Mouse (Mus musculus): ENCODE measurements around the gene Atf6b.

Gene Atf6b

GRCm38 (mm10) chr17:34646906-34647787 is at the start of gene Atf6b:
Gene Atf6b, plus strand, starts transcription at chr17:34647146.
- peak; percentile 97 to 98 for DNase-seq (ENCODE audit: low spot score in 2 of 2)

- DNase-seq (ENCODE audit: low spot score in 2 of 2): no peak
These were observed 49.3 kb upstream of the Atf6b start, which contains the start of gene Ager for GRCm38 (mm10) chr17:34597566-34598095. Gene Ager, plus strand, starts transcription at chr17:34597862.

- no peak for DNase-seq (ENCODE audit: low spot score in 2 of 2)
These were observed 47.1 kb upstream of the Atf6b start for GRCm38 (mm10) chr17:34599891-34600290.

- DNase-seq (ENCODE audit: low spot score in 2 of 2): no peak
These were observed 45.1 kb upstream of the Atf6b start for GRCm38 (mm10) chr17:34601796-34602195.

- peak; percentile 99 for DNase-seq (ENCODE audit: low spot score in 2 of 2)
These were observed 43.4 kb upstream of the Atf6b start, which contains the start of gene Rnf5 for GRCm38 (mm10) chr17:34603375-34604060. Gene Rnf5, minus strand, starts transcription at chr17:34603690.

GRCm38 (mm10) chr17:34604061-34604508 is 42.9 kb upstream of the Atf6b start, which contains the start of gene Agpat1:
Gene Agpat1, plus strand, starts transcription at chr17:34604262.
- peak; percentile 99 for DNase-seq (ENCODE audit: low spot score in 2 of 2)

GRCm38 (mm10) chr17:34604511-34605237 is 42.3 kb upstream of the Atf6b start:
- no peak for DNase-seq (ENCODE audit: low spot score in 2 of 2)

GRCm38 (mm10) chr17:34605609-34606008 is 41.3 kb upstream of the Atf6b start:
- peak; percentile 94 to 95 for DNase-seq (ENCODE audit: low spot score in 2 of 2)

GRCm38 (mm10) chr17:34606186-34607039 is 40.5 kb upstream of the Atf6b start:
- DNase-seq (ENCODE audit: low spot score in 2 of 2): no peak

- no peak for DNase-seq (ENCODE audit: low spot score in 2 of 2)
These were observed 38.9 kb upstream of the Atf6b start for GRCm38 (mm10) chr17:34607997-34608396.

GRCm38 (mm10) chr17:34611050-34611449 is 35.9 kb upstream of the Atf6b start:
- no peak for DNase-seq (ENCODE audit: low spot score in 2 of 2)

- no peak for DNase-seq (ENCODE audit: low spot score in 2 of 2)
These were observed 33.8 kb upstream of the Atf6b start for GRCm38 (mm10) chr17:34613054-34613645.

GRCm38 (mm10) chr17:34613830-34614229 is 33.1 kb upstream of the Atf6b start:
- DNase-seq (ENCODE audit: low spot score in 2 of 2): no peak

- no peak for DNase-seq (ENCODE audit: low spot score in 2 of 2)
These were observed 31.1 kb upstream of the Atf6b start, which contains the start of gene Egfl8 for GRCm38 (mm10) chr17:34615871-34616270. Gene Egfl8, minus strand, starts transcription at chr17:34615971.

GRCm38 (mm10) chr17:34618999-34619398 is 27.9 kb upstream of the Atf6b start:
- DNase-seq (ENCODE audit: low spot score in 2 of 2): peak; percentile 76 to 83

GRCm38 (mm10) chr17:34621006-34621405 is 25.9 kb upstream of the Atf6b start:
- no peak for DNase-seq (ENCODE audit: low spot score in 2 of 2)

- no peak for DNase-seq (ENCODE audit: low spot score in 2 of 2)
These were observed 23.8 kb upstream of the Atf6b start for GRCm38 (mm10) chr17:34623161-34623560.

- DNase-seq (ENCODE audit: low spot score in 2 of 2): no peak
These were observed 22.0 kb upstream of the Atf6b start for GRCm38 (mm10) chr17:34624981-34625380.

GRCm38 (mm10) chr17:34626062-34626772 is 20.7 kb upstream of the Atf6b start:
- DNase-seq (ENCODE audit: low spot score in 2 of 2): no peak

- peak in 1 of 2 experiments; percentile 49 for DNase-seq (ENCODE audit: low spot score in 2 of 2)
These were observed 20.2 kb upstream of the Atf6b start for GRCm38 (mm10) chr17:34626773-34627092.

Data from spleen, postnatal 36 days (tissue).